Mouse (Mus musculus) small intestine, adult 2 months (tissue): ENCODE measurements around the gene Gjb3.

Experiments used
- CTCF ChIP-seq: fragments of 200-500 bp; IDR thresholded peaks from 2 replicates; pipeline ENCODE4 v1.5.1; 2012; ENCODE audit warnings: low read depth, mild to moderate bottlenecking, control low read depth, inconsistent platforms, low read length, moderate library complexity, mixed read lengths; ENCODE audit not compliant: insufficient replicate concordance, insufficient read length; ENCODE audit errors: extremely low read depth
- POLR2A ChIP-seq: fragments of 200-500 bp; IDR thresholded peaks from 2 replicates; pipeline ENCODE4 v1.6.1; 2012; ENCODE audit warnings: low read depth, mild to moderate bottlenecking, control low read depth, inconsistent platforms, low read length, moderate library complexity

GRCm38 (mm10) chr4:127325276-127325675 is 5.4 kb downstream of the Gjb3 start:
- no peak for TF ChIP-seq POLR2A
- no peak for TF ChIP-seq CTCF
